Mouse (Mus musculus) limb, embryonic 11.5 days (tissue): ENCODE measurements around the gene Rcor1. TPM values are rescaled to one million over a fixed set of nuclear protein-coding genes. Genes with fewer than 3 reads are reported as not detected.

Experiments used
- ATAC-seq: fragments of 200-750 bp; cut with Nextera tagmentation; 2 replicates; pipeline ENCODE4 v1.8.0; 2017; ENCODE audit warnings: low read depth; ENCODE audit not compliant: insufficient number of reproducible peaks, low FRiP score, low TSS enrichment
- DNase-seq: peaks from one replicate; pipeline ENCODE4 v3.0.0-alpha.2; 2015; ENCODE audit warnings: low spot score
- H3K27ac ChIP-seq: fragments of 300-500 bp; sonication (generic); replicated peaks from 2 replicates; pipeline ENCODE4 v1.5.1; 2014; ENCODE audit warnings: low read depth, mild to moderate bottlenecking, low read length
- H3K27me3 ChIP-seq: fragments of 300-500 bp; sonication (generic); 2 replicates; pipeline ENCODE4 v1.6.1; 2014; ENCODE audit warnings: mild to moderate bottlenecking, low read length, mixed read lengths; ENCODE audit not compliant: control insufficient read depth, insufficient read depth
- H3K36me3 ChIP-seq: fragments of 300-500 bp; sonication (generic); 2 replicates; pipeline ENCODE4 v1.6.1; 2014; ENCODE audit warnings: mild to moderate bottlenecking, low read length, moderate library complexity, mixed read lengths; ENCODE audit not compliant: control insufficient read depth, insufficient read depth
- H3K4me1 ChIP-seq: fragments of 300-500 bp; sonication (generic); 2 replicates; pipeline ENCODE4 v1.6.1; 2014; ENCODE audit warnings: low read length, mixed read lengths; ENCODE audit not compliant: control insufficient read depth, insufficient read depth
- H3K4me2 ChIP-seq: fragments of 300-500 bp; sonication (generic); 2 replicates; pipeline ENCODE4 v1.6.1; 2014; ENCODE audit warnings: low read depth, mild to moderate bottlenecking, moderate library complexity; ENCODE audit not compliant: severe bottlenecking
- H3K4me3 ChIP-seq: fragments of 300-500 bp; sonication (generic); 2 replicates; pipeline ENCODE4 v1.5.1; 2014; ENCODE audit warnings: low read depth, low read length
- H3K9ac ChIP-seq: fragments of 300-500 bp; sonication (generic); 2 replicates; pipeline ENCODE4 v1.6.1; 2014; ENCODE audit warnings: mild to moderate bottlenecking, low read length
- H3K9me3 ChIP-seq: fragments of 300-500 bp; sonication (generic); 2 replicates; pipeline ENCODE4 v1.6.1; 2016; ENCODE audit warnings: low read length; ENCODE audit not compliant: control insufficient read depth
- WGBS: fragments of 180-500 bp; shearing (Covaris S2); extraction: QIAGEN DNeasy Blood & Tissue Kit; methylation state at CpG from one replicate; pipeline ENCODE4 v1.1.7; 2014; 5-methylcytosine and 5-hydroxymethylcytosine counted together
- polyA plus RNA-seq: library from polyadenylated mRNA; unstranded; fragments of >200 nt; fragmentation: Nextera tagmentation; extraction: Ambion mirVana; gene quantifications from 2 replicates; pipeline ENCODE4 v1.2.1, GENCODE M21; 2014

Rcor1 gene
- polyA plus RNA-seq, 1 experiment from 2014 or later = 15.1 TPM

DNA sequence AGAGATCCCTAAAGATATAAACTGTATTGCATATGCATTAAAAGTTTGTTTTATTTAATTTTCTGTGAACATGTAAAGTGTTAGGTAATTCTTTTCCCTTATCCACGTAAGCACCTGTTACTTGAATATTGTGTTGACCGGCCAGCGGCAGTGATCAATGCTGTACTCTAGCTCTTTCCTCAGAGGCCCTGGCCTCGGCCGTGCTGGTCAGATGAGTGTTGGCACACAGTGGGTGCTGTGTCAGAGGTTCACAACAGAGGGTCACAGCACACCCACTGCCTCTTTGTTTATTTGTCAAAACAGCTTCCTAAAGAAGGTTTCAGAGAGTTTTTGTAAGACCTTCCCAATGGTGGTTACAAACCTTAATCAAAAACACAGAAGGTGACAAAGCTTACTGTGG lies 75.4 kb downstream of the Rcor1 start:
- no peak overlapping the region for H3K27ac ChIP-seq
- H3K4me2 ChIP-seq = no peak overlapping the region
- H3K27me3 ChIP-seq = no peaks in the 10 kb centered on the region
- H3K9me3 ChIP-seq = no peaks in the 10 kb centered on the region
- no peak for DNase-seq
- H3K4me1 ChIP-seq = no peaks in the 10 kb centered on the region
- WGBS = 95% methylated on average over 5 of the region's 5 CpGs
- no peak overlapping the region for H3K9ac ChIP-seq
- no peak overlapping the region for H3K4me3 ChIP-seq
- H3K36me3 ChIP-seq = peaks cover 31% of the 10 kb centered on the region
- ATAC-seq = no peak

- Histone ChIP-seq H3K4me1 (no peaks in the 10 kb centered on the region), H3K27ac (no peak overlapping the region), H3K4me3 (no peak overlapping the region), H3K36me3 (peaks cover 8% of the 10 kb centered on the region), H3K4me2 (no peak overlapping the region), H3K9ac (no peak overlapping the region), H3K9me3 (no peaks in the 10 kb centered on the region), H3K27me3 (no peaks in the 10 kb centered on the region)
- DNase-seq (no peak), ATAC-seq (no peak)
- WGBS = 92% methylated on average over 5 of the region's 5 CpGs
Measured at GRCm38 (mm10) chr12:111119506-111120085, 80.4 kb downstream of the Rcor1 start.

GRCm38 (mm10) chr12:111120976-111121645 lies 82.0 kb downstream of the Rcor1 start:
- Histone ChIP-seq H3K4me1 (no peaks in the 10 kb centered on the region), H3K36me3 (peaks cover 6% of the 10 kb centered on the region), H3K4me3 (no peak overlapping the region), H3K9ac (no peak overlapping the region), H3K9me3 (no peaks in the 10 kb centered on the region), H3K27me3 (no peaks in the 10 kb centered on the region), H3K27ac (no peak overlapping the region), H3K4me2 (no peak overlapping the region)
- DNase-seq (no peak), ATAC-seq (no peak)
- WGBS = 92% methylated on average over 9 of the region's 9 CpGs

DNA sequence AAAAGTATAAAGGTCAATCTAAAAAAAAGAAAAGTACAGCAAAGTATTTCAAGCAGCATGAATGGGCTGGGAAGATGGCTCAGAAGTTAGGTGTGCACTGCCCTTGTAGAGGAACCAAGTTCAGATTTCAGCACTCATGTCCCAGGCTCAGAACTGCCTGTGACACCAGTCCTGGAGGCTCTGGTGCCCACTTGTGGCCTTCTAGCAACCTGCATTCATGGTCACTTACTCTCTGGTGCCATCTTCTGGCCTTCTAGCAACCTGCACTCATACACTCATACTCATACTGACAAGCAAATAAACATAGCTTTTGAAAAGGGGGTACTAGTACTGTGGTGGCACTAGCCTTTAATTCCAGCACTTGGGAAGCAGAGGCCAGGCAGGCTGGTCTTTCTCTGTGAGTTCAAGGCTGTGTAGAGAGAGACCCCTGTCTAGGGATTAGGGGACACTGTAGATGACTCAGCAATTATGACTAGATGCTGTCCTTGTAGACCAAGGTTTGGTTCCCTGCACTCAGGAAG lies 83.2 kb downstream of the Rcor1 start:
- ATAC-seq (no peak), DNase-seq (no peak)
- no peak overlapping the region for H3K9ac ChIP-seq
- H3K36me3 ChIP-seq = no peaks in the 10 kb centered on the region
- no peaks in the 10 kb centered on the region for H3K27me3 ChIP-seq
- no peaks in the 10 kb centered on the region for H3K4me1 ChIP-seq
- no peak overlapping the region for H3K4me2 ChIP-seq
- H3K9me3 ChIP-seq = no peaks in the 10 kb centered on the region
- no peak overlapping the region for H3K4me3 ChIP-seq
- no peak overlapping the region for H3K27ac ChIP-seq

DNA sequence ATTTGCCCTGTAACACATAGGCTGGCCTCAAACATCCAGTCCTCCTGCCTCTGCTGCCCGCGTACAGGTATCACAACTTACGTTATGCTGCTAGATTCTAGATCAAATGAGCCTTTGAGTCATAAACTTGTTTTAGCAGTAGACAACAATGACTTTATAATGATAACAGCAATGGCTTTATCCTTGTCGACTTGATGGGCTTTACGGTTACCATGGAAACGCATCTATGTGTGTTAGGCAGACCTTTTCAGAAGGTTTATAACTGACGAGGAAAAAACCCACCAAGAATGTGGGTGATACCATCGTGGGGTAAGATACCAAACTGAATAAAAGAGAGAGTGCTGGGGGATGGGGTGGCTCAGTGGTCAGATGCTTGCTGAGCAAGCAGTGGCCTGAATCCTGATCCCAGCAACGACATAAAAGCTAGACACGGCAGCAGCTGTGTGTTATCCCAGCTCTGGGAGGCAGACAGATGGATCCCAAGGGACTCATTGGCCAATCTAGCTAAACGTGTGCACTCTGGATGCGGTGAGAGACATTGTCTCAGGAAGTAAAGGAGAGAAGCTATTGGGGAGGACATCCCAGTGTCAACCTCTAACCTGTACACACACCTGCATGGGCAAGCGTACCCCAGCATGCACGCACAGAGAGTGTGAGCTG lies 85.6 kb downstream of the Rcor1 start:
- Histone ChIP-seq H3K9ac (no peak overlapping the region), H3K4me2 (no peak overlapping the region), H3K36me3 (no peaks in the 10 kb centered on the region), H3K27ac (no peak overlapping the region), H3K9me3 (no peaks in the 10 kb centered on the region), H3K27me3 (no peaks in the 10 kb centered on the region), H3K4me3 (no peak overlapping the region), H3K4me1 (no peaks in the 10 kb centered on the region)
- WGBS = 78% methylated on average over 14 of the region's 14 CpGs
- DNase-seq = no peak
- no peak for ATAC-seq

- H3K4me1 ChIP-seq = no peaks in the 10 kb centered on the region
- H3K36me3 ChIP-seq = no peaks in the 10 kb centered on the region
- H3K27ac ChIP-seq = no peak overlapping the region
- no peak overlapping the region for H3K4me2 ChIP-seq
- H3K4me3 ChIP-seq = no peak overlapping the region
- no peak overlapping the region for H3K9ac ChIP-seq
- WGBS = 86% methylated on average over 6 of the region's 6 CpGs
- H3K27me3 ChIP-seq = no peaks in the 10 kb centered on the region
- ATAC-seq (no peak), DNase-seq (no peak)
- no peaks in the 10 kb centered on the region for H3K9me3 ChIP-seq
Measured at GRCm38 (mm10) chr12:111125666-111126065, 86.5 kb downstream of the Rcor1 start.

- 88% methylated on average over 7 of the region's 7 CpGs for WGBS
- ATAC-seq (no peak), DNase-seq (no peak)
- Histone ChIP-seq H3K9ac (no peak overlapping the region), H3K27me3 (no peaks in the 10 kb centered on the region), H3K9me3 (no peaks in the 10 kb centered on the region), H3K27ac (no peak overlapping the region), H3K36me3 (no peaks in the 10 kb centered on the region), H3K4me1 (no peaks in the 10 kb centered on the region), H3K4me3 (no peak overlapping the region), H3K4me2 (no peak overlapping the region)
Measured at GRCm38 (mm10) chr12:111134169-111134568, 95.0 kb downstream of the Rcor1 start.

DNA sequence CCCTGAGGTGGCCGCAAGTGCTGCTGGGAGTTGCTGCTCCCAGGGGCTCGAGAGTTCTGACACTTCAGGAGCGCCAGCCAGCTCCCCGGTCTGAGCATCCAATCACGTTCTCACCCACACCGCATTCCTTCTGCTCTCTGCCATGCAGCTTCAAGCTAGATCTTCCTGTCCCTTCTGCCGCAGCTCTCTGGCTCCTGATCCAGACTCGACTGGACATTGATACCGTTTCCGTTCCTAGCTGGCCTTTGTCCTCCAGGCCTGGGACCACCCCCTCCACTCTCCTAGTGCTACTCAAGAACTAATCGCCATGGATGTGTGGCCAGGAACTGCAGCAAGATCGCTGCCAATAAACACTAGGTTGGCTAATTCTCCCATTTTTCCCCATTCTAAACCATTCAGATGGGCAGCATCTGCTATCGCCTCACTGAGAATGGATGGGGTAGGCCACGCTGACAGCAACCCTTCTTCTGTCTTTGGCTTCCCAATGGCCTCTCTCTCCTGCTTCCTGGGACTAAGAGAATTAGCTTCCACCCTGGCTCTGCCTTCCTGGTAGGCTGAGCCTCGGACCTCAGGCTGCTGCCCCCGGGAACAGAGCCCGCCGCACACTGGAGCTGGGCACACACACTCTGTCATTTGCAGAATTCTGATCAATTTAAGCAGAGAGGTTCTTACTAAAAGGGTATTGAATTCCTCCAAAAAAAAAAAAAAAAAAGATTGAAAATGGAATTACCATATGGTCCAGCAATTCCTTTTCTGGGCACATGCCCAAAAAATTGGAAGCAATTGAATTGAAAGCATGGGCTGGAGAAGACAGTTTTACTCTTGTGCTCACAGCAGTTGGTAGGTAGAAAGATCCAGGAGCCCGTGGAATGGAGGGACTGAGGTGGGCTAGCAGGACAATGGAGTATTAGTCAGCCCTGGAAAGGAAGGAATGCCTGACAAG lies 95.9 kb downstream of the Rcor1 start:
- H3K27me3 ChIP-seq = no peaks in the 10 kb centered on the region
- 80% methylated on average over 19 of the region's 19 CpGs for WGBS
- H3K4me3 ChIP-seq = no peak overlapping the region
- no peak overlapping the region for H3K4me2 ChIP-seq
- H3K36me3 ChIP-seq = no peaks in the 10 kb centered on the region
- H3K27ac ChIP-seq = no peak overlapping the region
- no peaks in the 10 kb centered on the region for H3K4me1 ChIP-seq
- no peak overlapping the region for H3K9ac ChIP-seq
- DNase-seq = no peak
- no peaks in the 10 kb centered on the region for H3K9me3 ChIP-seq
- ATAC-seq = no peak
